Mouse (Mus musculus) adrenal gland, adult 8-10 months (tissue): ENCODE data around the gene Foxc1. TPM values are rescaled to one million over a fixed set of nuclear protein-coding genes. Genes with fewer than 3 reads are reported as not detected.

Experiments used
- DNase-seq: peaks from one replicate; pipeline ENCODE4 v3.0.0; 2022
- total RNA-seq, 4 experiments: library from RNA; stranded (reverse); gene quantifications; 2 replicates each; pipeline ENCODE4 v1.2.4; 2022

The Foxc1 gene
- total RNA-seq, 4 experiments from 2014 or later: 4.8 to 9.0 (median 7.3) TPM

DNA sequence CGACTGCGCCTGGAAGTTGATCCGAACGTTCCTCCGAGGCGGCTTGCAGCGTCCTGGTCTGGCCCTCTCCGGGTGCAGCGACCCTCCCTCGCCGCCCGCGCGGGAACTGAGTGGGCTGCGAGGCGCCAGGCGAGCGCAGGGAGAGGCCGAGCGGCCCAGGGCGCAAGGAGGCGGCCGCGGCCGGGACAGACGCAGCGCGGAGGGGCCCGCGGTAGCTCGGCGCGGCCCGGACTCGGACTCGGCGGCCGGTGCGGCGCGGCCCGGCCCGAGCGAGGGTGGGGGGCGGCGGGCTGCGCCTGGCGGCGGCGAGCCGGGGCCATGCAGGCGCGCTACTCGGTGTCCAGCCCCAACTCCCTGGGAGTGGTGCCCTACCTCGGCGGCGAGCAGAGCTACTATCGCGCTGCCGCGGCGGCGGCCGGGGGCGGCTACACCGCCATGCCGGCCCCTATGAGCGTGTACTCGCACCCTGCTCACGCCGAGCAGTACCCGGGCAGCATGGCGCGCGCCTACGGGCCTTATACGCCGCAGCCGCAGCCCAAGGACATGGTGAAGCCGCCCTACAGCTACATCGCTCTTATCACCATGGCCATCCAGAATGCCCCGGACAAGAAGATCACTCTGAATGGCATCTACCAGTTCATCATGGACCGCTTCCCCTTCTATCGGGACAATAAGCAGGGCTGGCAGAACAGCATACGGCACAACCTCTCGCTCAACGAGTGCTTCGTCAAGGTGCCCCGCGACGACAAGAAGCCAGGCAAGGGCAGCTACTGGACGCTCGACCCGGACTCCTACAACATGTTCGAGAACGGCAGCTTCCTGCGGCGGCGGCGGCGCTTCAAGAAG lies 680 bp downstream of the Foxc1 start:
- DNase-seq: peak; percentile 32

DNA sequence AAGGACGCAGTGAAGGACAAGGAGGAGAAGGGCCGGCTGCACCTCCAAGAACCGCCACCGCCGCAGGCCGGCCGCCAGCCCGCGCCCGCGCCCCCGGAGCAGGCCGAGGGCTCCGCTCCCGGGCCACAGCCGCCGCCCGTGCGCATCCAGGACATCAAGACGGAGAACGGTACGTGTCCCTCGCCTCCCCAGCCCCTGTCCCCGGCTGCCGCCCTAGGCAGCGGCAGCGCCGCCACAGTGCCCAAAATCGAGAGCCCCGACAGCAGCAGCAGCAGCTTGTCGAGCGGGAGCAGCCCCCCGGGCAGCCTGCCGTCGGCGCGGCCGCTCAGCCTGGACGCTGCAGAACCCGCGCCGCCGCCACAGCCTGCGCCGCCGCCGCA lies 1.3 kb downstream of the Foxc1 start:
- DNase-seq: peak; percentile 14

DNA sequence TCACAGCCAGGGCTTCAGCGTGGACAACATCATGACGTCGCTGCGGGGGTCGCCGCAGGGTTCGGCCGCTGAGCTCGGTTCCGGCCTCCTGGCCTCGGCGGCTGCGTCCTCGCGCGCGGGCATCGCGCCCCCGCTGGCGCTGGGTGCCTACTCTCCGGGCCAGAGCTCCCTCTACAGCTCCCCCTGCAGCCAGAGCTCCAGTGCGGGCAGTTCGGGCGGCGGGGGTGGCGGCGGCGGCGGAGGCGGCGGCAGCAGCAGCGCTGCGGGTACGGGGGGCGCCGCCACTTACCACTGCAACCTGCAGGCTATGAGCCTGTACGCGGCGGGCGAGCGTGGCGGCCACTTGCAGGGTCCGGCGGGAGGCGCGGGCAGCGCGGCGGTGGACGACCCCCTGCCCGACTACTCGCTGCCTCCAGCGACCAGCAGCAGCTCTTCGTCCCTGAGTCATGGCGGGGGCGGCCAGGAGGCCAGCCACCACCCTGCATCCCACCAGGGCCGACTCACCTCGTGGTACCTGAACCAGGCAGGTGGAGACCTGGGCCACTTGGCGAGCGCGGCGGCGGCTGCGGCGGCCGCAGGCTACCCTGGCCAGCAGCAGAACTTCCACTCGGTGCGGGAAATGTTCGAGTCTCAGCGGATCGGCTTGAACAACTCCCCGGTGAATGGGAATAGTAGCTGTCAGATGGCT lies 1.8 kb downstream of the Foxc1 start:
- peak; percentile 37 for DNase-seq

DNA sequence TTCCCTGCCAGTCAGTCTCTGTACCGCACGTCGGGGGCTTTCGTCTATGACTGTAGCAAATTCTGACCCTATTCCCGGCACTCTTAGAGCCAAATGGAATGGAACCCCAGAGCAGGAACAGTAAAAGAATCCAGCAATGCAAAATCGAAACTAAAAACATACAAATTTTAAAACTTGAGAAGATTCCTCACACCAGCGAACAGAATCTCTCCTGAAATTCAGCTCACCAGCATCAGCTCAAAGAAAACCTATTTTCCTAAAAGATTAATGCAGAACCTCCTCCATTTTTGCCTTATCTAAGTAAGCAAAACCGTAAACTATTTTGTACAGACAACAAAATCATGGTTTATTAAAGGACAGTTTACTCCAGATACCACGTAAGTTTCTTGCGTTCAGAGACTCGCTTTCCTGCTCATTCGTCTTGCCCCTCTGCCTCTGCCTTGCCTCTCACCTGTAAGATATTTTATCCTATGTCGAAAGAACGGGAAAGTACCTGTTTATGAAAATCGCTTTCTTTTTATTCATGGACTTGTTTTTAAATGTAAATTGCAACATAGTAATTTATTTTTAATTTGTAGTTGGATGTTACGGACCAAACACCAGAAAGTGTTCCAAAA lies 2.5 kb downstream of the Foxc1 start:
- DNase-seq: no peak

DNA sequence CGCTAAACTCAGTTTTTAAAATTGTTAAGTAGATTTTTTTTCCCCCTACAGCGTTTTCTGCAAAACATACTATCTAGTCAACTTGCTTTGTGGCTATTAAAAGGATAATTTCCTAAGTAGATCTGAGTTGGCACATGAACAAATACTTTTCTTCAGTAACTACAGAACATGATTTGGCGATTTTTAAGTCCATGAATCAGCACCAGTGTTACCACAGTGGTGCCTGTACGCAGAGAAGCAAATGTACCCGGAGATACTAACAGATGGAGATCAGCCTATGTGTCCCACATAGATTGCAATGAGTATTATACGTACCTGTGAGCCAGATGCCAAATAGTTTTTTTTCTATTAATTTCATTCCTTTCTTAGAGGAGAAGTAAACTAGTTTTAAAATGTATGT lies 3.3 kb downstream of the Foxc1 start:
- DNase-seq: no peak

DNA sequence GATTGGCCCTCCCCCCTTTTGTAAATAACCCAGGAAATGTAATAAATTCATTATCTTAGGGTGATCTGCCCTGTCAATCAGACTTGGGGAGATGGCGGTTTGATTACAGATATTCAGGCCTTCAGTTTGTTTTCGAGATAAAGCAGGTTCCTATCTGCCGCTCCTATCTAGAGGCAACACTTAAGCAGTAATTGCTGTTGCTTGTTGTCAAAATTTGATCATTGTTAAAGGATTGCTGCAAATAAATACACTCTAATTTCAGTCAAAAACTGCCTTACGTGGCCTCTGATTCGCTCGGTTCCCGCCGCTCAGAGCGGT lies 3.9 kb downstream of the Foxc1 start:
- no peak for DNase-seq

DNA sequence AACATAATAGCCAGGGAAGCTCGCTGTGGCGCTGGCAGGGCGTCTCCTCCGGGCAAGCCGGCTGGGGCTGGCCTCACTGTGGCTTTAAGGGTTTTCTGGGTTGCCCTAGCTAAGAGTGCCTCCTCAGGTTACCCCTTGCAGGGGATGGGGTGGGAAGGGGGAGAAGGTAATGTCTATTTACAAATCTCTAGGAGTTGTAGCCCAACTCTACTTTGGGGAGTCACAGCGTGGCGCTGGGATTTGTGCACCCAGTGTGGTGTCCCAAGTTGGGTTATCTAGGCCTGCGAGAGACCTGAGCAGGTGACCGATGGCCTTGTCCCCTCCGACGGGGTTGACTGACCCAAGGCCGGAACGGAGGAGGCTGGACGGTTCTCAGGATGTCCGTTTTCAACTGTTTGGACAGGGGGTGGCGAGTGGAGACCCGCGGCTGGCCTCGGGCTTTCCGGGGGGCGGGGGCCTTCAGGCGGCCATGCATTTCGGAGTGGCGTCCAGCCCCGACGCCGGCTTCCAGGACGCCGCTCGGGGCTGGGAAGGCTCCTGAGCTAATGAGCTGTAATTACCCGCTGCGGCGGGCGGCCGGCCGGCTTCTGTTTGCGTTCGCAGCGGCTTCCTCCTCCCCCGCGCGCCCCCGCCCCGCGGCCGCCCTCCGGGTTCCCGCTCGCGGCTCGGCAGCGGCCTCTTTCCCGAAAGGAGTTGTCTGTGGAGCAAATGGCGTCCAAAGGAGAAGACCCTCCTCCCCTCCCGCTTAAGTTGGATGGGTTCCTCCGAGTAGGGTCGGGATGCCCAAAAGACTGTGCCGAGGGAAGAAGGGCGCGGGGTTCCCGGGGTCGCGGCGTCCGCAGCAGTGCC lies 4.5 kb downstream of the Foxc1 start:
- peak; percentile 33 for DNase-seq

DNA sequence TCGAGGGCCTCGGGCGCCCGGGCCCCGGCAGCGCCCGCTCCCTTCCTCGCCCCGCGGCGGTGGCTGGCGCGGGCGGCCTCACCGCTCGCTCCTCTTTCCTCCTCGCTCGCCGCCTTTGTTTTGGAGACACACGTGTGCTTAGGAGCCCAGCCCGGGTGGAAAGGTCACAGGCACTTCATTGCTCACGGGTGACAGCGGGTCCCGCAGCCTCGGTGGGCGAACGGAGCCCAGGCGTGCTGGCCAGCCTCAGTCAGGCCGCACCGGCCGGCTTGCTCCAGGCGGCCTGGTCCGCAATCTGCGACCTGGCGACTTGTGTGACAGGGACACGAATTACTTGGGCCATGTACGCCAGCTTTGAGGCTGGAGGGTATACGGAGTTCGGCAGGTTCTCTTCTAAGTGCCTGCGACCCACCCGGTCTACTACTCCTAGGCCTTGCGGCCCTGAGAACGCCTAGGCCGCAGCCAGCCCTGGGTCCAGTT lies 5.1 kb downstream of the Foxc1 start:
- no peak for DNase-seq

DNA sequence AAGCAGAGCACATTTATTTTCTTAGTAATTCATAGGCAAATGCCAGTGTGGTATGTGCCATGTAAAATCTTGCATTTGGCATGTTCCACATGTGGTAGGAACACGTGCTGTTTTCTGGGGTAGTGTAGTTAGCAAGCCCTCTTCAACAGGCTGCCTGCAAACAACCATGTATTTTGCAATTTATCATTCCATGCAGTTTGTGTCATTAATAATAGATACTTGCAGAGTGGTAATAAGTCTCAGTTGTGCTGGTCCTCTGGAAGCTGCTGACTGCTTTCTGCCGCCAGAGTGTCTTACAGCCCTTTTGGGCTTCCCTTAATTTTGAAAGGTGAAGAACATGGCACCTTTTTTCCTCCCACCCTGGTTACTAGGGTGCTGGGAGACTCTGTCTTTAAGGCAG lies 6.3 kb downstream of the Foxc1 start:
- no peak for DNase-seq

DNA sequence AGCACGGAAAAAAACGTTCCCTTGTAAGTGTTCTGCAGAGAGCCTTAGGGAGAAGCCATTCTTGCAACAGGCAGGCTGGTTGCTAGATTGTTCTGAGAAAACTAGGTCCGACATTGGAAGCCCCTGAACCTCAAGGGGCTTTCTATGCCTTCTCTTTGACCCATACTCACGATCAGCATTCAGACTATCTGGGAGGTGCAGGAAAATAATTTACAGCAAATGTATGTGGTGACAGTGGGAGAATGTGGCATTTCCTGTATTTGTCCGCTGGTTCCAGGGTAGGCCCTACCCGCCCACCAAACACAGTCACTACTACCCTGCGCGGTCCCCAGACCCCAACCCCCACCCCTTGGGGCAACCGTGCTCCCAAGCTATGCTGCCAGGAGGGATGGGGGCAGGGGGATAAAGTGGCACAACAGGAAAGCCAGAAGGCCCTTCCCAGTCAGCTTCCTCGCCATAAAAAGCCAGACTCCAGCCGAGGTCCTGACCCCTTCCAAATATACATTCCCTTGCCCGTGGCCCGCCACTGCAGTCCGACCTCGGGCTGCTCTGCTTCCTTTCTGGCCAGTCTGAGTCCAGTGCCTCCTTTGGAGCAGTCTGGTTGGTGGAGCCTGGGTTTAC lies 9.1 kb downstream of the Foxc1 start:
- DNase-seq: no peak

DNA sequence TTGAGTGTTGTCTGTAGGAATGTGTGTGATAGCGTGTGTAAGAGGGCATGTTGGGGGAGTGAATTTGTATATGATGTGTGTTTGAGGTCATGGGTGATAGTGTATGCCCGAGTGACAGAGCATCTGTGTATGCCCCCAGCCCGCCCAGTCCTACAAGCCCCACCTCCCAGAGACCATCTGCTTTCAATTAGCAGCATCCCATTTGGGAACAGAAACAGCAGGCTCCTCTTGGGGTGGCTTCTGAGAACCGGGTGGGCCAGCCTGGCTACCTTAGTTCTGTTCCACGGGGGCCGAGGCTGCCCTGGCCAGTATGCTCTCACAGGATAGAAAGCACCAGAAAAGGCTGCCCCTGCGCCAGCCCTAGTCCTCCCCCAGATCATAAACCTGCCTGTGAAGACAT lies 11.9 kb downstream of the Foxc1 start:
- no peak for DNase-seq

DNA sequence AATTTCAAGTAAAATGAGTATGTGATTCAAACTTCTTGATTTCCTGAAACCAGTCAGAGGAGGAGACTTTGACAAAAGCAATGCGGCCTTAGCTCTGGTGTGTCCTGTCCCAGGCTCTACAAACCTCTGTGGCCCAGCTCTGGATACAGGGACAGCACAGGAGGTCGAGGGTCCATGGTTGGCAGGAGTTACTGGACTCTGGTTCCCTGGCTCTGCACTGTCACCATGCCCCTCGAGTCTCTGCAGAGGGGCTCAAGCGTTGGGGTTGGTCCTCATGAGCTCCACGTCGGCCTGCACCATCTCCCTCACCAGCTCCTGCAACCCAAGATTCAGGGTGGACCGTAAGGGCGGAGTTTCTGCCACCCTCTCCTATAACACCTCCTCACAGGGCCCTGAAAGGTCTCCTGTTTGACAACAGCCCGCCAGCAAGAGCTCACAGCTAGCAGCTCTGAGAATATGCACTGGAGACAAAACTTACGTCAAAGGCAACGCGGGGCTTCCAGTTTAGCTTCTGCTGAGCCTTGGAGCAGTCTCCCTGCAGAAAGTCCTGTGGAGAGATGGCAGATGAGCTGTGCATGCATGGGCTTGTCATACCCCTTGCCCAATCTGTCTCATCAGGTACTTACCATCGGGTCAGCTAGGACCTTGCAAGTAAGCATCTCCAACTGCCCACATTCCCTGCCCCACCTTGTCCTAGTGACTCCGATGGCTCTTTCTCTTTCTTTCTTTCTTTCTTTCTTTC lies 13.4 kb downstream of the Foxc1 start:
- DNase-seq: no peak

DNA sequence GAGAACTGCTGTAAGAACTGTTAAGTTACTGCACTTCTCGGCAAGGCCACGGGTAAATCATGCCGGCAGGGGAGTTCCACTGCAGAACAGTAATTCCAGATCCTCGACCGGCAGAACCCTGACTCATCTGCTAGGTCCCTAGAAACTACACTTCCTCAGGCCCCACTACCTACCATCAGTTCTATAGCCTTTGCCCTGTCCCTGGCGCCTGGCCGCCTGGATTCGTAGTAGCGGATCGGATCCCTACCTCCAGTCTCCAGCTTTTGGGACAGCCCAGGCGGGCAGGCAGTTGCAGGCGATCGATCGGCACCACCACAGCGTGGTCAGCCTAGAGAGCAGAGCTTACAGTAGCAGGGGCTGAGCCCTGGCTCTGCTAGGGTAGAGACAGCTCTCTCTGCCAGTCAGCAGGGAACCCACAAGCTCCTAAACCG lies 14.2 kb downstream of the Foxc1 start:
- peak; percentile 45 for DNase-seq

DNA sequence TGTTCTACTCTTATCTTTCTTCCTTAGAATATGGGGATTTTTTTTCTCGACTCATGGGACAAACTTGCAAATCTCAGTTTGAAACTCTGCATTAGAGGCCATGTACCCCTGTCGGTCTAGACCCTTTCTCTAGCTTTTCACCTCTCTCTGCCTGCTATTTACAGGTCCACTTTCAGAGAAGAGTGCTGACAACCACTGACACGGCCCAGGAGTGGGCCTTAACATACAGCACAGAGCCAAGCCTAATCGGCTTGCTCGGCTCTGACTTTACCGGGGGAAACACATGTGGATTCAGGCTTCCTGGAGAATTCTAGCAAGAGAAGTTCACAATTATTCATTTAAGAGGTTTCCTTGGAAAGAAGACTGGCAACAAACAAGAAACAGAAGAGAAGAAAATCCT lies 14.6 kb downstream of the Foxc1 start:
- DNase-seq: no peak

DNA sequence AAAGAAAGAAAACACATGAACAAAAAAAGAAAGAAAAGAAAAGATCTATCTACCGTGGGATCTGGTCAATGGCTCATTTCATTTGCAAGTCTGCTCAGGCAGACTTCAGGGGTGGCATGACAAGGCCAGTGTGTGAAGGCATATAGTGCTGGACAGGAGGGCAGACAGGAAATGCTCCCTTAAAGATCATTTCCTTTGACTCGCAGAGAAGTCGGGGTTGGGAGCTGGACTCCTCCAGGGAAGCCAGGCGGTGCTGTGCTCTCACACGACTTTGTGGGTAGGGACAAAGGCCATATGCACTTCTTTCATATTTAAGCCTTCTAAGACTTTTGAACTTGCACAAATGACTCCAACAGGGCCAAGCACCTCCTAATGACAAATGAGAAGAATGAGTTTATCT lies 16.9 kb downstream of the Foxc1 start:
- no peak for DNase-seq

DNA sequence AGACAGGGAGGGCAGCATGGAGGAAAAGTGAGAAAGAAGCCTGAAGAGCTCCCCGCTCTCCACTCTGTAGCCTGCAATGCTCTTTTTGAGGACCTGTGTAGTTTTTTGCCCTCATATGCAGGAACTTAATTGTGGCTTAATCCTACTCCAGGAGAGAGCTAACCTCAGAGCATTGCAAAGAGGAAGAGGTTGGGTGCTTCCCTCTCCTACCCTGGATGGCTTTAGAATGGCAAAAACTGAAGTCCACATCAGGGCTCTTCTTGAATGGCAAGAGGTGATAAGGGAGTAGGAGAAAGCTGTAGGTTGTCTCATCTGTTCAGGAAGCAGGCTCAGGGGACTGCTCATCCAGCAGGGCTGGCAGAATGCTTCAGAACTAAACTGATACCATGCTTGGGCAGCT lies 18.7 kb downstream of the Foxc1 start:
- DNase-seq: no peak

DNA sequence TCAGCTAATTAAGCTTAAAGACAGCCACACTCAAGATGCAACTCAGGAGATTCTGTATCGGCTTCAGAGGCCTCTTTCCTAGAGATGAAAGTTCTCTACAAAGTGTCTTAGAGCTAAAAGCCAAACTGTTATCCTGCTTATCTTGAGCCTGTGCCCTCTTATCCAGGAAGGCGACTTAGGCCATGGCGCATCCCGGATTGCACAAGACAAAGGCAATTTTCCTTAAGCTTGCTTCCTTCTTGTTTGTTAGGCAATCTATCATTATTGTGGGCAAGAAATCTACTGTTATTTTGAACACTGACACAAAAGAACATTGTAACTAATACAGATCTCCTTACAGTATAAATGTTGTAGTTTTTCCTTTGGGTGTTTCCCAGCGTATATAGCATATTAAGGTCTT lies 20.7 kb downstream of the Foxc1 start:
- no peak for DNase-seq

DNA sequence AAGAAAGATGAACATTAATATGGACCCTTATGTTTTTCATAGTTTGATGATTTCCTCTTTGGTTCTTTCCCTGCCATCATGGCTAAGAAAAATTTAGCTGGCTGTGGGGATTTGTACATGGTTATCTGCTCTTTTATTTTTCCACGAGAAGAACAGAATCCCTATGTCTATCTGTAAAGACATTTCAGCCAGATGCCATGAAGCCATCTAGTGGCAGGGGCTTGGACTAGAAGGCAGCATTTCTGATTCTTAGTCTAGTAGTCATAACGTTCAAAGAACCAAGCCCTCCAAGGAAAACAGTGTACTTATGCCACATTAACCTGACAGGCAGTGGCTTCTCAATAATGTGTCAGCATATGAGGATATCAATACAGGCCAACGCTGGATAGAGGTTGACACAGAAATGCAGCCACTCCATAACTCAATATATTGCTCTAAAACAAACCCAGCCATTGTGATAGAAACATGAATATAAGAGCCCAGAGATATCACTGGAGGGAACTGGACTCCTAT lies 21.4 kb downstream of the Foxc1 start:
- no peak for DNase-seq

DNA sequence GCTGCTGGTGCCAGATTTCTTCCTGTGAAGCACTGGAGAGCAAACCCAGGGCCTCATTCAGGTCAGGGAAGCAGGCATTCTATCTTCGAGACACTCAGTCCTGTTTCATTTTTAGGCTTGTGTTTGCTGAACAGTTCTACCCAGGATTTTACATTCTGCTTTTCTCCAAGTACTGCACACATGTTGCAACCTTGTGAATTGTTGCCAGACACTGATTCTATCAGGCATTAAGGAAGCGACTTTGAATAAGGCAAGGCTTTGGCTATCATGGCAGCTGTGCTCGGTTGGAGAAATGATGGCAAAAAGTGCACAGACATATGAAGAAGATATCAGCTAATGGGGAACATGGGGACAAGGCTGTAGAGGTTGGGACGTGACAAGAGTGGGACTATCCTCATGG lies 22.0 kb downstream of the Foxc1 start:
- DNase-seq: no peak

DNA sequence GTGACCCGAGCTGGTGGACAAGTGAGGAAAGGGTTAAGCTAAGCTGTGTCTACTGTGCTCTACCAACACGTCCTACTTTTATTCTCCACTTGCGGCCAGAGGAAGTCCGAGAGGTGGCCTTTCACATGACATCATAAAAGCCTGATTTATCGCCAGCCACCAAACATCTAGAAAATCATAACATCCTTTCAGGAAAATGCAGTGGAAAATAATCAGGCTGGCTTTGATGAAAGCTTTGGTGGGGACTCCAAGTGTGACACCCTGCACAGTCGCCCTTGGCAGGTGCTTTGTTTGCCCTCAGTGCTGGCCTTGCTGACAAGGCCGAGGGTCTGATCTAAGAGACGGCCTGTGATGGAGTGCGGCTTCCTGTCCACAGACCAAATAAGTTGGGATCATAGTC lies 23.9 kb downstream of the Foxc1 start:
- DNase-seq: peak; percentile 42

DNA sequence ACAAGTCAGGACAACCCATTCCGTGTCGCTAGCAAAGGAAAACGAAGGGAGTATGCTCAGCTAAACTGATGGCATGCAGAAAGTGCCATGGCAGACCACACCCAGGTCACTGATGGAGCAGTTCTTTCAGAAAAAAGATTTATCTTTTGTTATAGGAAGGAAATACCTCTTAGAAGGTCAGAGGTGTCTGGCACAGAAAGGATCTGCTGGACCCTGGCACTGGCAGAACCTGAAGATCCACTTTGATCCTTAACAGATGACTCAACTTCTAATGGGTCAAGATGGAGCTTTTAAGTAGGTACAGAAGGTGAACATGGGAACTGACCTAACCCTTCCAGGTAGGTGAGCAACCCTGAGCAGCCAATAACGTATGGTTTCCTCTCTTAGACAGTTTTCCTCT lies 29.4 kb downstream of the Foxc1 start:
- DNase-seq: no peak
